Mouse (Mus musculus) ES-E14 (cell line): ENCODE results near the gene Fiz1. TPM values are rescaled to one million over a fixed set of nuclear protein-coding genes. Genes with fewer than 3 reads are reported as not detected.

Source experiments
- DNase-seq: peaks from one replicate; pipeline ENCODE4 v3.0.0-alpha.2; 2013; ENCODE audit warnings: low read depth, low spot score
- H3K27ac ChIP-seq: 2 replicates; pipeline ENCODE4 v1.5.1; 2012; ENCODE audit warnings: low read depth, mild to moderate bottlenecking, low read length, moderate library complexity, mixed read lengths; ENCODE audit not compliant: poor library complexity, insufficient read depth, severe bottlenecking
- H3K36me3 ChIP-seq: 2 replicates; pipeline ENCODE4 v1.6.1; 2012; ENCODE audit warnings: mild to moderate bottlenecking, low read length, moderate library complexity, mixed read lengths; ENCODE audit not compliant: control insufficient read depth, poor library complexity, insufficient read depth, severe bottlenecking
- H3K4me1 ChIP-seq, 2 experiments: fragments of 150-350 bp in 1 of 2; sonication (generic) in 1 of 2; 2 replicates each; pipeline ENCODE4 v1.6.1; 2012; ENCODE audit warnings: low read length in 2 of 2, mild to moderate bottlenecking in 1 of 2, mixed read lengths in 1 of 2; ENCODE audit not compliant: control insufficient read depth in 2 of 2, insufficient read depth in 2 of 2, poor library complexity in 1 of 2
- H3K4me3 ChIP-seq, 2 experiments: fragments of 150-350 bp in 1 of 2; sonication (generic) in 1 of 2; 2 replicates each; pipeline ENCODE4 v1.5.1; 2012; ENCODE audit warnings: low read length in 2 of 2, low read depth in 1 of 2, mild to moderate bottlenecking in 1 of 2, mixed read lengths in 1 of 2; ENCODE audit not compliant: insufficient read depth in 1 of 2, poor library complexity in 1 of 2, severe bottlenecking in 1 of 2
- H3K9ac ChIP-seq: 2 replicates; pipeline ENCODE4 v1.6.1; 2012; ENCODE audit warnings: low read depth, mild to moderate bottlenecking, low read length, mixed read lengths; ENCODE audit not compliant: poor library complexity, insufficient read depth, severe bottlenecking
- H3K9me3 ChIP-seq: fragments of 150-350 bp; sonication (generic); 2 replicates; pipeline ENCODE4 v1.6.1; 2012; ENCODE audit warnings: low read depth, mild to moderate bottlenecking, low read length; ENCODE audit not compliant: control insufficient read depth, insufficient read depth
- CHD2 ChIP-seq: IDR thresholded peaks from 2 replicates; pipeline ENCODE4 v1.6.1; 2014; ENCODE audit warnings: mild to moderate bottlenecking, low read depth, low read length, inconsistent platforms
- HCFC1 ChIP-seq: IDR thresholded peaks from 2 replicates; pipeline ENCODE4 v1.6.1; 2012; ENCODE audit warnings: low read length, inconsistent platforms, borderline replicate concordance; ENCODE audit not compliant: insufficient read depth
- MAFK ChIP-seq: IDR thresholded peaks from 2 replicates; pipeline ENCODE4 v1.6.1; 2014; ENCODE audit warnings: mild to moderate bottlenecking, low read depth, low read length, inconsistent platforms; ENCODE audit not compliant: insufficient read depth
- ZC3H11A ChIP-seq: IDR thresholded peaks from 2 replicates; pipeline ENCODE4 v1.6.1; 2012; ENCODE audit warnings: low read depth, mild to moderate bottlenecking, inconsistent platforms, low read length, borderline replicate concordance
- ZNF384 ChIP-seq: IDR thresholded peaks from 2 replicates; pipeline ENCODE4 v1.6.1; 2012; ENCODE audit warnings: low read depth, low read length, inconsistent platforms
- in situ Hi-C, 2 experiments: fragments of 600-800 bp; cut with MboI; formaldehyde crosslinking; loops; one replicate each; pipeline ENCODE4 v1.15.1; 2025; ENCODE audit warnings: low sequenced_read_pairs in 2 of 2, inconsistent platforms in 1 of 2; ENCODE audit not compliant: unreplicated experiment in 2 of 2
- total RNA-seq: library from RNA; depleted of rRNA; stranded (reverse); fragments of 300-350 nt; gene quantifications from 2 replicates; pipeline ENCODE4 v1.2.3, GENCODE M21; 2012

Gene Fiz1
- total RNA-seq, 1 experiment, result 47.4 TPM

- in situ Hi-C loops, result no loop called here
- TF ChIP-seq CHD2 (no peak), ZNF384 (no peak), ZC3H11A (no peak), MAFK (no peak), HCFC1 (no peak)
- H3K4me1 ChIP-seq, result peaks cover 0 to 11% of the 10 kb centered on the region in 2 experiments; a peak in 2 of 4 replicates
- peak overlapping the region; percentile 99 for H3K27ac ChIP-seq
- H3K4me3 ChIP-seq, result peak overlapping the region; percentile 86 to 94
- no peak for DNase-seq
- no peaks in the 10 kb centered on the region for H3K9me3 ChIP-seq
- peaks cover 3% of the 10 kb centered on the region; the same call in 1 of the 2 replicates for H3K36me3 ChIP-seq
- peak overlapping the region; percentile 99 for H3K9ac ChIP-seq
Observed at GRCm38 (mm10) chr7:5060239-5060731, 45.8 kb upstream of the Fiz1 start.

GRCm38 (mm10) chr7:5059421-5059820 is 44.9 kb upstream of the Fiz1 start:
- peaks cover 2% of the 10 kb centered on the region; the same call in 1 of the 2 replicates for H3K36me3 ChIP-seq
- no peak overlapping the region for H3K4me3 ChIP-seq
- no peak for DNase-seq
- no peaks in the 10 kb centered on the region for H3K9me3 ChIP-seq
- no peak for TF ChIP-seq HCFC1
- no peak for TF ChIP-seq MAFK
- no peak for TF ChIP-seq CHD2
- no peak for TF ChIP-seq ZC3H11A
- TF ChIP-seq ZNF384, result no peak
- no peak overlapping the region; the same call in 1 of the 2 replicates for H3K9ac ChIP-seq
- in situ Hi-C loops, result no loop called here
- H3K4me1 ChIP-seq, result peaks cover 0 to 10% of the 10 kb centered on the region in 2 experiments; a peak in 2 of 4 replicates
- H3K27ac ChIP-seq, result no peak overlapping the region

- in situ Hi-C loops, result no loop called here
- H3K4me3 ChIP-seq, result no peak overlapping the region
- no peaks in the 10 kb centered on the region for H3K9me3 ChIP-seq
- no peak for TF ChIP-seq ZC3H11A
- TF ChIP-seq MAFK, result no peak
- TF ChIP-seq CHD2, result no peak
- no peak for DNase-seq
- peaks cover 2% of the 10 kb centered on the region; the same call in 1 of the 2 replicates for H3K36me3 ChIP-seq
- H3K4me1 ChIP-seq, result peaks cover 0 to 11% of the 10 kb centered on the region in 2 experiments; a peak in 2 of 4 replicates
- H3K27ac ChIP-seq, result no peak overlapping the region
- no peak overlapping the region for H3K9ac ChIP-seq
Observed at GRCm38 (mm10) chr7:5058631-5059030, 44.1 kb upstream of the Fiz1 start.

DNA sequence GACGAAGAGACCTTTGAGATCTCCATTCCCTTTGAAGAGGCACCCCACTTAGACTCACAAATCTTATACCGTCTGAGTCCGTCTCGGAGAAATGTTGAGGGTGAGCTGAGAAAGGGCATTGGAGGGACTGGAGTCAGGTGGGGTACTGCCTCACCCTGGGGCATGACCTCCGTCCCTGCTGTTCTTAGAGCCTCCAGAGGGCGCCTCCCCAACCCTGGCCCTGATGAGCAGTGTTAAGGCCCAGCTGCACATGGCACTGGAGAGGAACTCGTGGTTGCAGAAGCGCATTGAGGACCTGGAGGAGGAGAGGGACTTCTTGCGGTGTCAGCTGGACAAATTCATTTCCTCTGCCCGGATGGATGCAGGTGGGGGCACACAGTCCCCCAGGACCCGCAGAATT is 43.3 kb upstream of the Fiz1 start:
- Histone ChIP-seq H3K36me3 (peaks cover 2% of the 10 kb centered on the region; the same call in 1 of the 2 replicates), H3K4me1 (peaks cover 0 to 11% of the 10 kb centered on the region in 2 experiments; a peak in 1 of 4 replicates), H3K9me3 (no peaks in the 10 kb centered on the region), H3K4me3 (no peak overlapping the region), H3K27ac (no peak overlapping the region), H3K9ac (no peak overlapping the region)
- DNase-seq, result no peak
- no peak for TF ChIP-seq ZNF384
- TF ChIP-seq HCFC1, result no peak
- in situ Hi-C loops, result no loop called here

DNA sequence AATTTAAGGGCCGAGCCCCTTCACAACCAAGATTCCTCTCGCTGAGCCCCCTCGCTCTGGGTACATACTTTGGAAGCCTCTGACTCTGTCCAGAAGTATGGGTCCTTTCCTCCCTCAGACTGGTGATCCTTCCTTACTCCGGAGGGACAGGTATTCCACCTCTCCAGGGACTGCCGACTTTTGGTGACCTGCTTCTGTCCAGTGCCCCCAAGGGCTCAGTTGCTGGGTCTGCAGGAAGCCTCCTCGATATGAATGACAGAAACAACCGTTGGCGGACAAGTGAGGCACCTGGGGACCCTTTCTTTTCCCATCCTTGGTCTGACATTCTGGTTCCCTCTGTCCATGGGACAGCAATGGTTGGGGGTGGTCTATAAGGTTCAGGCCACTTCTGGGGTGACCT is 42.9 kb upstream of the Fiz1 start:
- Histone ChIP-seq H3K9ac (0 out of 2 replicates have a peak overlapping the region, but pooled peaks have one; percentile 82), H3K9me3 (no peaks in the 10 kb centered on the region), H3K27ac (no peak overlapping the region), H3K36me3 (peaks cover 2% of the 10 kb centered on the region; the same call in 1 of the 2 replicates), H3K4me3 (peak overlapping the region; percentile 51 to 75), H3K4me1 (peaks cover 0 to 11% of the 10 kb centered on the region in 2 experiments; a peak in 1 of 4 replicates)
- DNase-seq, result no peak
- TF ChIP-seq MAFK (no peak), ZC3H11A (no peak), CHD2 (no peak), ZNF384 (no peak), HCFC1 (no peak)
- in situ Hi-C loops, result no loop called here
